Mouse (Mus musculus) erythroblast, embryonic 14.5 days (primary cell): ENCODE results near the gene Ppp1r1a. TPM values are rescaled to one million over a fixed set of nuclear protein-coding genes. Genes with fewer than 3 reads are reported as not detected.

Experiments used
- H3K27me3 ChIP-seq: 2 replicates; pipeline ENCODE4 v1.6.1; 2012; ENCODE audit warnings: inconsistent platforms; ENCODE audit not compliant: control insufficient read depth
- H3K36me3 ChIP-seq: 2 replicates; pipeline ENCODE4 v1.6.1; 2012; ENCODE audit warnings: mild to moderate bottlenecking, inconsistent platforms; ENCODE audit not compliant: control insufficient read depth
- H3K4me1 ChIP-seq: 2 replicates; pipeline ENCODE4 v1.6.1; 2012; ENCODE audit warnings: inconsistent platforms; ENCODE audit not compliant: control insufficient read depth
- H3K4me3 ChIP-seq: replicated peaks from 2 replicates; pipeline ENCODE3; 2012; ENCODE audit warnings: moderate library complexity, mild to moderate bottlenecking, inconsistent platforms
- H3K9me3 ChIP-seq: 2 replicates; pipeline ENCODE4 v1.6.1; 2012; ENCODE audit warnings: low read length, inconsistent platforms, mixed read lengths; ENCODE audit not compliant: control insufficient read depth
- GATA1 ChIP-seq: IDR thresholded peaks from 2 replicates; pipeline ENCODE4 v1.6.1; 2012; ENCODE audit warnings: low read length, inconsistent platforms, mixed read lengths
- TAL1 ChIP-seq: IDR thresholded peaks from 3 replicates; pipeline ENCODE4 v1.6.1; 2012; ENCODE audit warnings: low read length, inconsistent platforms, mixed read lengths
- polyA plus RNA-seq: library from polyadenylated mRNA; stranded (reverse); fragments of >175 nt; gene quantifications from 2 replicates; pipeline ENCODE4 v1.2.3, GENCODE M21; 2012

The Ppp1r1a gene
- polyA plus RNA-seq, 1 experiment = not detected

- Histone ChIP-seq H3K4me3 (no peak overlapping the region), H3K27me3 (peaks cover 1% of the 10 kb centered on the region; the same call in 1 of the 2 replicates), H3K36me3 (no peaks in the 10 kb centered on the region), H3K4me1 (no peaks in the 10 kb centered on the region), H3K9me3 (no peaks in the 10 kb centered on the region)
- TF ChIP-seq TAL1 (no peak), GATA1 (no peak)
These were observed 18.1 kb downstream of the Ppp1r1a start for GRCm38 (mm10) chr15:103519386-103520378.

GRCm38 (mm10) chr15:103518600-103519385, 19.0 kb downstream of the Ppp1r1a start:
- Histone ChIP-seq H3K36me3 (no peaks in the 10 kb centered on the region), H3K9me3 (no peaks in the 10 kb centered on the region), H3K4me1 (no peaks in the 10 kb centered on the region; the same call in 1 of the 2 replicates), H3K4me3 (no peak overlapping the region), H3K27me3 (peaks cover 4% of the 10 kb centered on the region; the same call in 1 of the 2 replicates)
- TF ChIP-seq TAL1 (no peak), GATA1 (no peak)

- H3K4me3 ChIP-seq = no peak overlapping the region
- no peaks in the 10 kb centered on the region; the same call in 1 of the 2 replicates for H3K4me1 ChIP-seq
- H3K36me3 ChIP-seq = no peaks in the 10 kb centered on the region
- no peaks in the 10 kb centered on the region for H3K9me3 ChIP-seq
- no peak for TF ChIP-seq TAL1
- no peak for TF ChIP-seq GATA1
- H3K27me3 ChIP-seq = peaks cover 7% of the 10 kb centered on the region
These were observed 22.9 kb downstream of the Ppp1r1a start for GRCm38 (mm10) chr15:103514914-103515313.

GRCm38 (mm10) chr15:103514119-103514518, 23.7 kb downstream of the Ppp1r1a start:
- Histone ChIP-seq H3K4me3 (no peak overlapping the region), H3K4me1 (no peaks in the 10 kb centered on the region; the same call in 1 of the 2 replicates), H3K36me3 (no peaks in the 10 kb centered on the region), H3K9me3 (no peaks in the 10 kb centered on the region), H3K27me3 (peaks cover 7% of the 10 kb centered on the region)
- no peak for TF ChIP-seq TAL1
- no peak for TF ChIP-seq GATA1

GRCm38 (mm10) chr15:103513621-103514031, 24.2 kb downstream of the Ppp1r1a start:
- peaks cover 7% of the 10 kb centered on the region for H3K27me3 ChIP-seq
- no peaks in the 10 kb centered on the region for H3K9me3 ChIP-seq
- no peak overlapping the region for H3K4me3 ChIP-seq
- H3K36me3 ChIP-seq = no peaks in the 10 kb centered on the region
- no peak for TF ChIP-seq TAL1
- no peak for TF ChIP-seq GATA1
- no peaks in the 10 kb centered on the region; the same call in 1 of the 2 replicates for H3K4me1 ChIP-seq

GRCm38 (mm10) chr15:103511652-103512051, 26.2 kb downstream of the Ppp1r1a start:
- H3K36me3 ChIP-seq = no peaks in the 10 kb centered on the region
- H3K4me3 ChIP-seq = no peak overlapping the region
- H3K27me3 ChIP-seq = peaks cover 7% of the 10 kb centered on the region
- no peaks in the 10 kb centered on the region; the same call in 1 of the 2 replicates for H3K4me1 ChIP-seq
- H3K9me3 ChIP-seq = no peaks in the 10 kb centered on the region
- TF ChIP-seq TAL1 = no peak

GRCm38 (mm10) chr15:103509317-103509716, 28.5 kb downstream of the Ppp1r1a start:
- H3K36me3 ChIP-seq = no peaks in the 10 kb centered on the region
- no peak overlapping the region for H3K4me3 ChIP-seq
- H3K9me3 ChIP-seq = no peaks in the 10 kb centered on the region
- H3K4me1 ChIP-seq = no peaks in the 10 kb centered on the region; the same call in 1 of the 2 replicates
- peaks cover 12% of the 10 kb centered on the region for H3K27me3 ChIP-seq
- TF ChIP-seq TAL1 (no peak), GATA1 (no peak)

- no peaks in the 10 kb centered on the region for H3K36me3 ChIP-seq
- H3K4me1 ChIP-seq = no peaks in the 10 kb centered on the region
- no peak for TF ChIP-seq TAL1
- no peak for TF ChIP-seq GATA1
- H3K4me3 ChIP-seq = no peak overlapping the region
- peaks cover 38% of the 10 kb centered on the region for H3K27me3 ChIP-seq
- H3K9me3 ChIP-seq = no peaks in the 10 kb centered on the region
These were observed 34.1 kb downstream of the Ppp1r1a start for GRCm38 (mm10) chr15:103503660-103504059.

- no peaks in the 10 kb centered on the region for H3K9me3 ChIP-seq
- no peaks in the 10 kb centered on the region for H3K36me3 ChIP-seq
- no peaks in the 10 kb centered on the region for H3K4me1 ChIP-seq
- H3K4me3 ChIP-seq = no peak overlapping the region
- TF ChIP-seq GATA1 (no peak), TAL1 (no peak)
- peaks cover 38% of the 10 kb centered on the region for H3K27me3 ChIP-seq
These were observed 34.6 kb downstream of the Ppp1r1a start for GRCm38 (mm10) chr15:103503251-103503600.
